Mouse (Mus musculus) limb, embryonic 14.5 days (tissue): ENCODE data around the gene Spsb2. TPM values are rescaled to one million over a fixed set of nuclear protein-coding genes. Genes with fewer than 3 reads are reported as not detected.

ENCODE experiments used
- ATAC-seq: fragments of 200-750 bp; cut with Nextera tagmentation; 2 replicates; pipeline ENCODE4 v1.8.0; 2017; ENCODE audit warnings: low read depth, moderate number of reproducible peaks, moderate TSS enrichment; ENCODE audit not compliant: low FRiP score
- DNase-seq: peaks from one replicate; pipeline ENCODE4 v3.0.0-alpha.2; 2015; ENCODE audit warnings: low spot score
- H3K27ac ChIP-seq: fragments of 300-500 bp; sonication (generic); replicated peaks from 2 replicates; pipeline ENCODE4 v1.5.1; 2014; ENCODE audit warnings: low read depth, mild to moderate bottlenecking, low read length, moderate library complexity, mixed read lengths
- H3K27me3 ChIP-seq: fragments of 300-500 bp; sonication (generic); 2 replicates; pipeline ENCODE4 v1.6.1; 2014; ENCODE audit warnings: low read length, mixed read lengths; ENCODE audit not compliant: control insufficient read depth, insufficient read depth
- H3K36me3 ChIP-seq: fragments of 300-500 bp; sonication (generic); 2 replicates; pipeline ENCODE4 v1.6.1; 2014; ENCODE audit warnings: mild to moderate bottlenecking, low read length, moderate library complexity, mixed read lengths; ENCODE audit not compliant: control insufficient read depth, insufficient read depth
- H3K4me1 ChIP-seq: fragments of 300-500 bp; sonication (generic); 2 replicates; pipeline ENCODE4 v1.6.1; 2014; ENCODE audit warnings: antibody characterized with exemption, low read length, mixed read lengths; ENCODE audit not compliant: control insufficient read depth, insufficient read depth
- H3K4me2 ChIP-seq: fragments of 300-500 bp; sonication (generic); replicated peaks from 2 replicates; pipeline ENCODE4 v1.6.1; 2014; ENCODE audit warnings: low read depth, mild to moderate bottlenecking, low read length, moderate library complexity; ENCODE audit not compliant: severe bottlenecking
- H3K4me3 ChIP-seq: fragments of 300-500 bp; sonication (generic); replicated peaks from 2 replicates; pipeline ENCODE4 v1.5.1; 2014; ENCODE audit warnings: low read length
- H3K9ac ChIP-seq: fragments of 300-500 bp; sonication (generic); 2 replicates; pipeline ENCODE4 v1.6.1; 2014; ENCODE audit warnings: mild to moderate bottlenecking, low read depth, low read length, moderate library complexity; ENCODE audit not compliant: severe bottlenecking
- H3K9me3 ChIP-seq: fragments of 300-500 bp; sonication (generic); 2 replicates; pipeline ENCODE4 v1.6.1; 2016; ENCODE audit warnings: low read length; ENCODE audit not compliant: control insufficient read depth
- POLR2A ChIP-seq: fragments of 200-500 bp; IDR thresholded peaks from 2 replicates; pipeline ENCODE4 v1.8.0; 2012; ENCODE audit warnings: inconsistent platforms, mild to moderate bottlenecking, moderate library complexity, borderline replicate concordance; ENCODE audit not compliant: insufficient read depth, insufficient read length; ENCODE audit errors: extremely low read depth
- WGBS: fragments of 180-500 bp; shearing (Covaris S2); extraction: QIAGEN DNeasy Blood & Tissue Kit; methylation state at CpG from one replicate; pipeline ENCODE4 v1.1.7; 2014; 5-methylcytosine and 5-hydroxymethylcytosine counted together
- polyA plus RNA-seq, 2 experiments: library from polyadenylated mRNA; depleted of rRNA in 1 of 2; stranded (reverse) in 1 of 2; unstranded in 1 of 2; fragments of >200 nt; fragmentation: Nextera tagmentation in 1 of 2; extraction: Ambion mirVana in 1 of 2; gene quantifications; 2 replicates each; pipeline versions ENCODE4 v1.2.1 to v1.2.3; 2012 to 2014

Spsb2 gene
- polyA plus RNA-seq, 2 experiments: 10.8 to 11.1 TPM

DNA sequence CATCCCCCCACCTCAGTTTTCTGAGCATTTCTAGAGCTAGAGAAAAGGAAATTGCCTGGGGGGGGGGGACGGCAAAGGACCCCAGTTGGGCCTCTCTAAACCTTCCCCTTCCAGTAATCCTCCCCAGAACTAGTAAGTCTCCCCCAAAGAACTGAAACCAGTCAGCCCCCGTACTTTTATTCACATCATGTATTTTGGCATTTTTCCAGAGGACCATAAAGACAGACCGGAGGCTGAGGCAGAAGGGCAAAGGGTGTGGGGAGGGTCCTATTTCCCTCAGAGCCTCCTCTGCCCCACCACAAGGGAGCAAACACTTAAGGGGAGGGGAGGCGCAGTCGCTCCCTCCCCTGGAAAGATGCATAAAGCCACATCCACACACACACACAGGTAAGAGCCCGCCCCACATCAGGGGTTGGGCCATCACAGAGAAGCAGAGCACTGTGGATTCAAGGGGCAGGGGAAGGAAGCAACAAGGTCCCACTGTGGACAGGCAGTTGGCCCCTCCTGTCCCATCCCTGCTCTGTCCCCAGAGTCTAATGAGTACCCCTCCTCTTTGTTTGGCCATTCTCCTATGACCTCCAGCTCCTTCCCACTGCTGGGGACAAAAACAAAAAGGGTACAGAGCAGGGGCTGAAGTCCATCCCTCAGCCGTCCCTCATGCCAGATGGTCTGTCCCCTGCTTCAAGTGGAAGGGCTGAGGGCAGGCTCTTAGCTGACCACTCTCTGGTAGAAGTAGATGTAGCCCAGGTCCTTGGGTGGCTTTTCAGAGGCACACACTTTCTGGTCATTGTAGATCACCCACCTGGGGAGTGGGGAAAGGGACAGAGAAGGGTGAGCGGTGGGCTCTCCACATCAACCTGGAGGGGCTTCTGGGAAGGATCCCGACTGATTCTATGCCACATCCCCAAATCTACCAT lies 6.7 kb downstream of the Spsb2 start:
- no peak for TF ChIP-seq POLR2A
- Histone ChIP-seq H3K4me3 (no peak overlapping the region), H3K36me3 (peaks cover 76% of the 10 kb centered on the region), H3K9ac (no peak overlapping the region), H3K27ac (no peak overlapping the region), H3K27me3 (no peaks in the 10 kb centered on the region), H3K9me3 (no peaks in the 10 kb centered on the region), H3K4me1 (peaks cover 23% of the 10 kb centered on the region), H3K4me2 (peak overlapping the region; percentile 72; the same call in 1 of the 2 replicates)
- ATAC-seq: no peak
- DNase-seq: no peak
- WGBS: 55% methylated on average over 9 of the region's 9 CpGs

DNA sequence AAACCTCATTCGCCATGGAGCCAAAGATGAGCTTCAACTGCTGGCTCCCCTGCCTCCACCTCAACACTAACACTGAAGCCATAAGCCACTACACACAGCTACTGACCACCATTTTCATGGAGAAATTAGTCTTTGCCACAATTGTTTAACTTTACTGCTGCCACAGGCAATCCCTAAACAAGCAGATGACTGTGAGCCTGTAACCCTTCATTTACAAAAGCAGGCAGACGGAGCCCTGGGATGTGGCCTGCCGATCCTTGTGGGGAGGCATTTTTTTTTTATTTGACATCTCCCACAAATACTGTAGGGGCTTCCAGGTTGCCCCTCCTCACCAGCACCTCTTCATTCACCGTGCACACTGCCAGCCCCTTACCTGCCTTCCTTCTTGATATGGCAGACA lies 8.2 kb downstream of the Spsb2 start:
- Histone ChIP-seq H3K27me3 (no peaks in the 10 kb centered on the region), H3K4me1 (peaks cover 21% of the 10 kb centered on the region), H3K4me2 (no peak overlapping the region), H3K4me3 (no peak overlapping the region), H3K36me3 (peaks cover 77% of the 10 kb centered on the region), H3K27ac (no peak overlapping the region), H3K9me3 (no peaks in the 10 kb centered on the region), H3K9ac (no peak overlapping the region)
- WGBS: 84% methylated on average over 4 of the region's 4 CpGs
- DNase-seq (no peak), ATAC-seq (no peak)
- TF ChIP-seq POLR2A: no peak

DNA sequence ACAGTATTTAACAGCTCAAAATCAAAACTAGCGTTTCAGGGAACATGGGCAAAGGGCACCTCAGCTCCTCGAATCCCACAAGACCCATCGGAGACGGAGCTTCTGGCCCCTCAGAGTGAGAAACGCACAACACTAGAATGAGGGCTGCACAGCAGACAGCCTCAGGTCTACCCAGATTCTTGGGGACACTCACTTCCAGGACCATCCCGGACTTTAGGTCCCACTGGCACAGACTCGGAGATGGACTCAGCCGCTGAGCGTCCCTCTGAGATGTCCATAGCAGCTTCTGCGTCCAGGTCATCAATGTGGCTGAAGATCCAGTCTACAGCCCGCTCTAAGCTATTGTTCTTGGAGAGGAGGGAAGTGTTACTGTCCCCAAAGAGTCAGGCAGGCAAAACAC lies 8.7 kb downstream of the Spsb2 start:
- ATAC-seq (no peak), DNase-seq (no peak)
- H3K4me2 ChIP-seq: no peak overlapping the region
- H3K9me3 ChIP-seq: no peaks in the 10 kb centered on the region
- H3K27me3 ChIP-seq: no peaks in the 10 kb centered on the region
- H3K4me3 ChIP-seq: no peak overlapping the region
- TF ChIP-seq POLR2A: no peak
- no peak overlapping the region for H3K27ac ChIP-seq
- peaks cover 17% of the 10 kb centered on the region for H3K4me1 ChIP-seq
- H3K9ac ChIP-seq: no peak overlapping the region
- WGBS: 95% methylated on average over 11 of the region's 11 CpGs
- peaks cover 77% of the 10 kb centered on the region for H3K36me3 ChIP-seq

DNA sequence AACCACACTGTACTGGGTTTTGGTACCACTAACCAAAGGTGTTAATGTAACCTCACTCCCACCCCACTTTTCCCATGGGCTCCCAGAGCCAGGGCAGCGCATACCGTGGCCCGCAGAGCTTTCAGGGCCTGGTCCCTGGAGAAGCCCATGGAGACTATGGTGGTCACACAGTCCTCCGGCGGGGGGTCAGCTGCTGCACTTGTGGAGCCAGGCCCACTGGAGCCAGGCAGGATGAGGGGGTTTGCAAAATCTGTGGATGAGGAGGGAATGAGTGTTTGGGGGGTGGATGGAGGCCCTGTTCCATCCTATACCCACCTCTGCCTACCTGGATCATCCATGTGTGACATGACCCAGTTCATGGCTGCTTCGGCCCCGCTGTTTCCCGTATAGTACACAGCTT lies 9.1 kb downstream of the Spsb2 start:
- H3K9me3 ChIP-seq: no peaks in the 10 kb centered on the region
- ATAC-seq: no peak
- DNase-seq: no peak
- peaks cover 77% of the 10 kb centered on the region for H3K36me3 ChIP-seq
- 96% methylated on average over 8 of the region's 8 CpGs for WGBS
- H3K4me2 ChIP-seq: no peak overlapping the region
- H3K4me1 ChIP-seq: peaks cover 13% of the 10 kb centered on the region
- H3K27ac ChIP-seq: no peak overlapping the region
- no peak overlapping the region for H3K9ac ChIP-seq
- TF ChIP-seq POLR2A: no peak
- no peak overlapping the region for H3K4me3 ChIP-seq
- H3K27me3 ChIP-seq: no peaks in the 10 kb centered on the region

DNA sequence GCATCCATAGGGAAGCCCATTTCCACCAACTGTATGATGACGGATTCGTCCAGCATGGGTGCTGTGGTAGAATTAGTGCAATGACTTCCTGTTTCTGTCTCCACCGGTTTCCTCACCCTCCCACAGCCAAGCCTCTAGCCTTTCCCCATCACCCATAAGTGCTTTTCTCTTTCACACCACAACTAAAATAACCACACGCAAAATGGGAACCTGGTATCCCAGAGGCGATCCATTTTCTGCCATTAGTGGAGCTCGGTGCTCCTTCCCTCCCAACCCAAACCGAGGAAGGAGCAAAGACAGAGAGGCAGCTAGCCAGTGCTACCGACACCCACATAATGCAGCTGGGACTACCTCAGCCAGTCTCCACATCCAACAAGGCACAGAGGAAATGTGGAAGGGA lies 9.5 kb downstream of the Spsb2 start:
- no peak overlapping the region for H3K9ac ChIP-seq
- no peaks in the 10 kb centered on the region for H3K27me3 ChIP-seq
- DNase-seq (no peak), ATAC-seq (no peak)
- H3K4me1 ChIP-seq: peaks cover 10% of the 10 kb centered on the region
- no peak overlapping the region for H3K4me2 ChIP-seq
- no peak overlapping the region for H3K27ac ChIP-seq
- TF ChIP-seq POLR2A: no peak
- 89% methylated on average over 8 of the region's 8 CpGs for WGBS
- no peak overlapping the region for H3K4me3 ChIP-seq
- H3K36me3 ChIP-seq: peaks cover 77% of the 10 kb centered on the region
- no peaks in the 10 kb centered on the region for H3K9me3 ChIP-seq
